Mouse (Mus musculus) kidney, adult 2 months (tissue): Measurements from ENCODE around the gene Mgrn1.

Source experiments
- CTCF ChIP-seq: fragments of 200-500 bp; conservative IDR thresholded peaks from 2 replicates; pipeline ENCODE4 v1.5.1; 2011; ENCODE audit warnings: low read depth, mild to moderate bottlenecking, control low read depth, low read length, moderate library complexity, mixed read lengths; ENCODE audit not compliant: insufficient read depth, insufficient read length
- POLR2A ChIP-seq: fragments of 200-500 bp; IDR thresholded peaks from one replicate; pipeline ENCODE4 v1.6.1; 2011; ENCODE audit warnings: low read depth, low read length, control low read depth

DNA sequence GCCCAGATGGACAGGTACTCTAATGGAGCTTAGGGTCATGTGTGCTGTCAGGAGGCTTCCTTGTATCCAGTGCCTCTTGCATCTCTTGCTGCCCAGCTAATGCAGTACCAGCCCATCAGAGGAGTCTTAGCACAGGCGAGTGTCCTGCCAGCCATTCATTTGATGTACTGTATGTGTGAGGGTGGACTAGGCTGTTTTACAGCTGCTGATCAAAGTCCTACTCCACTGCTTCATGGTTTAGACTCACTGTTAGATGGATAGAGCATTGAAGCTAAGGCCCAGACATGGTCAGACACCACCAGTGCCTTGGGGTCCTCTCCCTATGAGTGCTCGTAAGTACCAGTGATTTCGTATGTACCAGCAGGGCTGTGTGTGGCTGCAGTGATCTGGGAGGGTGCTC lies 18.8 kb downstream of the Mgrn1 start:
- TF ChIP-seq POLR2A (no peak), CTCF (no peak)
